Mouse (Mus musculus): ENCODE results near the gene Ogdh. TPM values are rescaled to one million over a fixed set of nuclear protein-coding genes. Genes with fewer than 3 reads are reported as not detected.

The Ogdh gene
- polyA plus RNA-seq, 1 experiment from 2014 or later = 104 TPM

GRCm38 (mm10) chr11:6290883-6291282 is 550 bp upstream of the Ogdh start:
- Histone ChIP-seq H3K4me3 (replicated peaks; ENCODE audit: low read depth, low read length) (peak overlapping the region; percentile 80), H3K9me3 (ENCODE audit: control insufficient read depth, low read length) (no peaks in the 10 kb centered on the region), H3K4me2 (ENCODE audit: low read length) (peak overlapping the region; percentile 72), H3K27me3 (ENCODE audit: control insufficient read depth, insufficient read depth, low read length) (no peaks in the 10 kb centered on the region), H3K4me1 (ENCODE audit: control insufficient read depth, insufficient read depth, low read length) (peaks cover 4% of the 10 kb centered on the region), H3K36me3 (ENCODE audit: control insufficient read depth, insufficient read depth, low read length) (no peaks in the 10 kb centered on the region), H3K9ac (replicated peaks; ENCODE audit: low read length) (peak overlapping the region; percentile 64; the same call in 1 of the 2 replicates), H3K27ac (replicated peaks; ENCODE audit: low read depth, low read length) (peak overlapping the region; percentile 91; the same call in 1 of the 2 replicates)
- WGBS = 22% methylated on average over 3 of the region's 3 CpGs
- no peak for DNase-seq
- ATAC-seq (ENCODE audit: low FRiP score, low TSS enrichment) = no peak

- Histone ChIP-seq H3K4me3 (replicated peaks; ENCODE audit: low read depth, low read length) (peak overlapping the region; percentile 80), H3K9me3 (ENCODE audit: control insufficient read depth, low read length) (no peaks in the 10 kb centered on the region), H3K4me1 (ENCODE audit: control insufficient read depth, insufficient read depth, low read length) (peaks cover 4% of the 10 kb centered on the region), H3K4me2 (ENCODE audit: low read length) (peak overlapping the region; percentile 79), H3K27me3 (ENCODE audit: control insufficient read depth, insufficient read depth, low read length) (no peaks in the 10 kb centered on the region), H3K36me3 (ENCODE audit: control insufficient read depth, insufficient read depth, low read length) (peaks cover 5% of the 10 kb centered on the region), H3K27ac (replicated peaks; ENCODE audit: low read depth, low read length) (peak overlapping the region; percentile 91), H3K9ac (replicated peaks; ENCODE audit: low read length) (peak overlapping the region; percentile 64)
- WGBS = 21% methylated on average over 33 of the region's 33 CpGs
- peak; percentile 87 for DNase-seq
- peak; percentile 16 for ATAC-seq (ENCODE audit: low FRiP score, low TSS enrichment)
Measured at GRCm38 (mm10) chr11:6292116-6292987, 919 bp downstream of the Ogdh start.

GRCm38 (mm10) chr11:6292988-6293349 is 1.5 kb downstream of the Ogdh start:
- no peak overlapping the region for H3K9ac ChIP-seq (replicated peaks; ENCODE audit: low read length)
- peaks cover 4% of the 10 kb centered on the region for H3K4me1 ChIP-seq (ENCODE audit: control insufficient read depth, insufficient read depth, low read length)
- ATAC-seq (ENCODE audit: low FRiP score, low TSS enrichment) = no peak
- no peak for DNase-seq
- H3K4me2 ChIP-seq (ENCODE audit: low read length) = peak overlapping the region; percentile 79
- peak overlapping the region; percentile 80 for H3K4me3 ChIP-seq (replicated peaks; ENCODE audit: low read depth, low read length)
- peaks cover 11% of the 10 kb centered on the region for H3K36me3 ChIP-seq (ENCODE audit: control insufficient read depth, insufficient read depth, low read length)
- no peak overlapping the region for H3K27ac ChIP-seq (replicated peaks; ENCODE audit: low read depth, low read length)
- no peaks in the 10 kb centered on the region for H3K9me3 ChIP-seq (ENCODE audit: control insufficient read depth, low read length)
- WGBS = 97% methylated on average over 4 of the region's 4 CpGs
- no peaks in the 10 kb centered on the region for H3K27me3 ChIP-seq (ENCODE audit: control insufficient read depth, insufficient read depth, low read length)

- no peak overlapping the region for H3K9ac ChIP-seq (replicated peaks; ENCODE audit: low read length)
- WGBS = 98% methylated on average over 2 of the region's 2 CpGs
- H3K27ac ChIP-seq (replicated peaks; ENCODE audit: low read depth, low read length) = no peak overlapping the region
- peaks cover 17% of the 10 kb centered on the region for H3K36me3 ChIP-seq (ENCODE audit: control insufficient read depth, insufficient read depth, low read length)
- H3K4me1 ChIP-seq (ENCODE audit: control insufficient read depth, insufficient read depth, low read length) = peaks cover 4% of the 10 kb centered on the region
- H3K4me3 ChIP-seq (replicated peaks; ENCODE audit: low read depth, low read length) = no peak overlapping the region
- no peaks in the 10 kb centered on the region for H3K9me3 ChIP-seq (ENCODE audit: control insufficient read depth, low read length)
- no peak overlapping the region for H3K4me2 ChIP-seq (ENCODE audit: low read length)
- ATAC-seq (ENCODE audit: low FRiP score, low TSS enrichment) = no peak
- no peaks in the 10 kb centered on the region for H3K27me3 ChIP-seq (ENCODE audit: control insufficient read depth, insufficient read depth, low read length)
- DNase-seq = no peak
Measured at GRCm38 (mm10) chr11:6293601-6294000, 2.2 kb downstream of the Ogdh start.

- Histone ChIP-seq H3K4me3 (replicated peaks; ENCODE audit: low read depth, low read length) (no peak overlapping the region), H3K27ac (replicated peaks; ENCODE audit: low read depth, low read length) (no peak overlapping the region), H3K36me3 (ENCODE audit: control insufficient read depth, insufficient read depth, low read length) (peaks cover 23% of the 10 kb centered on the region), H3K4me1 (ENCODE audit: control insufficient read depth, insufficient read depth, low read length) (peaks cover 4% of the 10 kb centered on the region), H3K9me3 (ENCODE audit: control insufficient read depth, low read length) (no peaks in the 10 kb centered on the region), H3K9ac (replicated peaks; ENCODE audit: low read length) (no peak overlapping the region), H3K27me3 (ENCODE audit: control insufficient read depth, insufficient read depth, low read length) (no peaks in the 10 kb centered on the region), H3K4me2 (ENCODE audit: low read length) (no peak overlapping the region)
- 93% methylated on average over 4 of the region's 4 CpGs for WGBS
- no peak for ATAC-seq (ENCODE audit: low FRiP score, low TSS enrichment)
- no peak for DNase-seq
Measured at GRCm38 (mm10) chr11:6294632-6295031, 3.2 kb downstream of the Ogdh start.

GRCm38 (mm10) chr11:6296077-6296476 is 4.6 kb downstream of the Ogdh start:
- Histone ChIP-seq H3K9me3 (ENCODE audit: control insufficient read depth, low read length) (no peaks in the 10 kb centered on the region), H3K27me3 (ENCODE audit: control insufficient read depth, insufficient read depth, low read length) (no peaks in the 10 kb centered on the region), H3K4me2 (ENCODE audit: low read length) (no peak overlapping the region), H3K9ac (replicated peaks; ENCODE audit: low read length) (no peak overlapping the region), H3K27ac (replicated peaks; ENCODE audit: low read depth, low read length) (no peak overlapping the region), H3K4me3 (replicated peaks; ENCODE audit: low read depth, low read length) (no peak overlapping the region), H3K4me1 (ENCODE audit: control insufficient read depth, insufficient read depth, low read length) (peaks cover 4% of the 10 kb centered on the region), H3K36me3 (ENCODE audit: control insufficient read depth, insufficient read depth, low read length) (peaks cover 34% of the 10 kb centered on the region)
- no peak for ATAC-seq (ENCODE audit: low FRiP score, low TSS enrichment)
- DNase-seq = no peak

GRCm38 (mm10) chr11:6299435-6299834 is 8.0 kb downstream of the Ogdh start:
- Histone ChIP-seq H3K27ac (replicated peaks; ENCODE audit: low read depth, low read length) (no peak overlapping the region), H3K9ac (replicated peaks; ENCODE audit: low read length) (no peak overlapping the region), H3K4me3 (replicated peaks; ENCODE audit: low read depth, low read length) (no peak overlapping the region), H3K36me3 (ENCODE audit: control insufficient read depth, insufficient read depth, low read length) (peaks cover 48% of the 10 kb centered on the region), H3K4me1 (ENCODE audit: control insufficient read depth, insufficient read depth, low read length) (no peaks in the 10 kb centered on the region), H3K9me3 (ENCODE audit: control insufficient read depth, low read length) (no peaks in the 10 kb centered on the region), H3K4me2 (ENCODE audit: low read length) (no peak overlapping the region), H3K27me3 (ENCODE audit: control insufficient read depth, insufficient read depth, low read length) (no peaks in the 10 kb centered on the region)
- no peak for ATAC-seq (ENCODE audit: low FRiP score, low TSS enrichment)
- WGBS = 89% methylated on average over 2 of the region's 2 CpGs
- DNase-seq = no peak

GRCm38 (mm10) chr11:6302793-6303192 is 11.4 kb downstream of the Ogdh start:
- Histone ChIP-seq H3K9me3 (ENCODE audit: control insufficient read depth, low read length) (no peaks in the 10 kb centered on the region), H3K27ac (replicated peaks; ENCODE audit: low read depth, low read length) (no peak overlapping the region), H3K27me3 (ENCODE audit: control insufficient read depth, insufficient read depth, low read length) (no peaks in the 10 kb centered on the region), H3K4me1 (ENCODE audit: control insufficient read depth, insufficient read depth, low read length) (no peaks in the 10 kb centered on the region), H3K9ac (replicated peaks; ENCODE audit: low read length) (no peak overlapping the region), H3K36me3 (ENCODE audit: control insufficient read depth, insufficient read depth, low read length) (peaks cover 48% of the 10 kb centered on the region), H3K4me2 (ENCODE audit: low read length) (no peak overlapping the region), H3K4me3 (replicated peaks; ENCODE audit: low read depth, low read length) (no peak overlapping the region)
- ATAC-seq (ENCODE audit: low FRiP score, low TSS enrichment) (no peak), DNase-seq (no peak)
- WGBS = 90% methylated on average over 2 of the region's 2 CpGs

- no peaks in the 10 kb centered on the region for H3K9me3 ChIP-seq (ENCODE audit: control insufficient read depth, low read length)
- H3K4me2 ChIP-seq (ENCODE audit: low read length) = no peak overlapping the region
- H3K4me3 ChIP-seq (replicated peaks; ENCODE audit: low read depth, low read length) = no peak overlapping the region
- peaks cover 24% of the 10 kb centered on the region for H3K36me3 ChIP-seq (ENCODE audit: control insufficient read depth, insufficient read depth, low read length)
- H3K9ac ChIP-seq (replicated peaks; ENCODE audit: low read length) = no peak overlapping the region
- DNase-seq = no peak
- H3K4me1 ChIP-seq (ENCODE audit: control insufficient read depth, insufficient read depth, low read length) = no peaks in the 10 kb centered on the region
- WGBS = 100% methylated on average over 1 of the region's 1 CpGs
- no peaks in the 10 kb centered on the region for H3K27me3 ChIP-seq (ENCODE audit: control insufficient read depth, insufficient read depth, low read length)
- ATAC-seq (ENCODE audit: low FRiP score, low TSS enrichment) = no peak
- no peak overlapping the region for H3K27ac ChIP-seq (replicated peaks; ENCODE audit: low read depth, low read length)
Measured at GRCm38 (mm10) chr11:6305943-6306430, 14.6 kb downstream of the Ogdh start.
